Mouse (Mus musculus) liver, adult 2 months (tissue): ENCODE results near the gene Vti1a. TPM values are rescaled to one million over a fixed set of nuclear protein-coding genes. Genes with fewer than 3 reads are reported as not detected.

Experiments
- DNase-seq: peaks from one replicate; pipeline ENCODE4 v3.0.0-alpha.2; 2011; ENCODE audit warnings: low read depth, low spot score; ENCODE audit errors: extremely low read depth
- H3K27ac ChIP-seq: fragments of 200-500 bp; replicated peaks from 2 replicates; pipeline ENCODE4 v1.5.1; 2012; ENCODE audit warnings: low read depth, mild to moderate bottlenecking, control low read depth, inconsistent platforms, low read length; ENCODE audit not compliant: insufficient read depth
- H3K27me3 ChIP-seq: fragments of 200-500 bp; 2 replicates; pipeline ENCODE4 v1.6.1; 2012; ENCODE audit warnings: mild to moderate bottlenecking, moderate library complexity, low read length, inconsistent platforms; ENCODE audit not compliant: control insufficient read depth, insufficient read depth
- H3K36me3 ChIP-seq: fragments of 200-500 bp; 2 replicates; pipeline ENCODE4 v1.6.1; 2012; ENCODE audit warnings: low read length, inconsistent platforms; ENCODE audit not compliant: control insufficient read depth, insufficient read depth
- H3K4me1 ChIP-seq: fragments of 200-500 bp; 2 replicates; pipeline ENCODE4 v1.6.1; 2011; ENCODE audit warnings: low read length; ENCODE audit not compliant: control insufficient read depth, insufficient read depth
- H3K4me3 ChIP-seq: fragments of 200-500 bp; 2 replicates; pipeline ENCODE4 v1.5.1; 2011; ENCODE audit warnings: low read depth, mild to moderate bottlenecking, control low read depth, low read length, moderate library complexity; ENCODE audit not compliant: insufficient read depth
- H3K79me2 ChIP-seq: fragments of 200-500 bp; 2 replicates; pipeline ENCODE4 v1.6.1; 2012; ENCODE audit warnings: inconsistent platforms, mild to moderate bottlenecking, low read length, moderate library complexity; ENCODE audit not compliant: control insufficient read depth, insufficient read depth
- H3K9ac ChIP-seq: fragments of 200-500 bp; 2 replicates; pipeline ENCODE4 v1.6.1; 2012; ENCODE audit warnings: low read depth, mild to moderate bottlenecking, control low read depth, inconsistent platforms, low read length
- CTCF ChIP-seq: fragments of 200-500 bp; IDR thresholded peaks from 2 replicates; pipeline ENCODE4 v1.5.1; 2011; ENCODE audit warnings: low read depth, low read length, control low read depth
- POLR2A ChIP-seq: fragments of 200-500 bp; IDR thresholded peaks from 2 replicates; pipeline ENCODE4 v1.6.1; 2011; ENCODE audit warnings: low read length, control low read depth; ENCODE audit not compliant: insufficient read depth; ENCODE audit errors: extremely low read depth
- whole genome bisulfite sequencing: fragments of 180-500 bp; shearing (Covaris S2); methylation state at CpG from one replicate; pipeline ENCODE4 v1.1.7; 2018; 5-methylcytosine and 5-hydroxymethylcytosine counted together
- polyA plus RNA-seq: library from polyadenylated mRNA; depleted of rRNA; stranded (reverse); fragments of >200 nt; gene quantifications from 2 replicates; pipeline ENCODE4 v1.2.3, GENCODE M21; 2012
- total RNA-seq: library from RNA; depleted of rRNA; stranded (reverse); fragments of >200 nt; gene quantifications from 2 replicates; pipeline ENCODE4 v1.2.3, GENCODE M21; 2014

Gene Vti1a
- total and polyA plus RNA-seq, 2 experiments = 6.1 to 14.8 TPM

- DNase-seq = peak; percentile 45
- no peaks in the 10 kb centered on the region for H3K4me1 ChIP-seq
- H3K4me3 ChIP-seq = no peak overlapping the region
- H3K27me3 ChIP-seq = no peaks in the 10 kb centered on the region
- no peak overlapping the region for H3K9ac ChIP-seq
- no peak overlapping the region for H3K27ac ChIP-seq
- 43% methylated on average over 4 of the region's 4 CpGs for WGBS
- no peak for TF ChIP-seq CTCF
- H3K36me3 ChIP-seq = no peaks in the 10 kb centered on the region
- no peaks in the 10 kb centered on the region for H3K79me2 ChIP-seq
These were observed 147.6 kb downstream of the Vti1a start for GRCm38 (mm10) chr19:55463670-55464069.

GRCm38 (mm10) chr19:55469301-55470051 lies 153.4 kb downstream of the Vti1a start:
- Histone ChIP-seq H3K27me3 (no peaks in the 10 kb centered on the region), H3K79me2 (no peaks in the 10 kb centered on the region), H3K27ac (no peak overlapping the region), H3K36me3 (no peaks in the 10 kb centered on the region), H3K4me1 (peaks cover 3% of the 10 kb centered on the region; the same call in 1 of the 2 replicates), H3K4me3 (no peak overlapping the region), H3K9ac (no peak overlapping the region)
- 36% methylated on average over 21 of the region's 21 CpGs for WGBS
- peak; percentile 74 for DNase-seq
- TF ChIP-seq CTCF (no peak), POLR2A (no peak)

DNA sequence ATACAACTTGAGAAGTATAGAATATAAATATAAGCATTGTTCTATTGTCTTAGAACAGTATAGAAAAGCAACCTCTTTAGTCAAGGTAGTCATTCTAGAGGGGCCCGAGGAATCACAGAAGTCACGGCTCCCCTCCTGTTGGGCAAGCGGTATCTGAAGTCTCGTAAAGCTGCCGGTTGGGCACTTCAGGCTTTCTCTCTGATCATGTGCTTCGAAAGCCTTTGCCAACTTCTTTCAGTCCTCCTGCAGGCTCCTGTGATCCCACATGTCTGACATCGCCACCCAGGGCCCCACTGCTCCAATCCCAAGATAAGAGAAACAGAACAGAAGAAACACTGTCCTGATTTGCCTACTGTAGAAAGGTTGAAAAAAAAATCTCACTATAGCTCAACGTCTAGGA lies 156.5 kb downstream of the Vti1a start:
- no peak overlapping the region for H3K9ac ChIP-seq
- no peak overlapping the region for H3K4me3 ChIP-seq
- WGBS = 94% methylated on average over 8 of the region's 8 CpGs

GRCm38 (mm10) chr19:55474225-55474624 lies 158.1 kb downstream of the Vti1a start:
- Histone ChIP-seq H3K36me3 (no peaks in the 10 kb centered on the region), H3K4me1 (peaks cover 2% of the 10 kb centered on the region; the same call in 1 of the 2 replicates), H3K27me3 (no peaks in the 10 kb centered on the region), H3K79me2 (no peaks in the 10 kb centered on the region), H3K4me3 (no peak overlapping the region), H3K9ac (no peak overlapping the region), H3K27ac (no peak overlapping the region)
- WGBS = 81% methylated on average over 6 of the region's 6 CpGs
- TF ChIP-seq POLR2A = no peak
- no peak for DNase-seq

More for the DNA sequence above, 156.5 kb downstream of the Vti1a start:
- Histone ChIP-seq H3K4me1 (peaks cover 3% of the 10 kb centered on the region; the same call in 1 of the 2 replicates), H3K27me3 (no peaks in the 10 kb centered on the region), H3K36me3 (no peaks in the 10 kb centered on the region), H3K27ac (no peak overlapping the region), H3K79me2 (no peaks in the 10 kb centered on the region)
- no peak for DNase-seq
- TF ChIP-seq POLR2A (no peak), CTCF (no peak)

DNA sequence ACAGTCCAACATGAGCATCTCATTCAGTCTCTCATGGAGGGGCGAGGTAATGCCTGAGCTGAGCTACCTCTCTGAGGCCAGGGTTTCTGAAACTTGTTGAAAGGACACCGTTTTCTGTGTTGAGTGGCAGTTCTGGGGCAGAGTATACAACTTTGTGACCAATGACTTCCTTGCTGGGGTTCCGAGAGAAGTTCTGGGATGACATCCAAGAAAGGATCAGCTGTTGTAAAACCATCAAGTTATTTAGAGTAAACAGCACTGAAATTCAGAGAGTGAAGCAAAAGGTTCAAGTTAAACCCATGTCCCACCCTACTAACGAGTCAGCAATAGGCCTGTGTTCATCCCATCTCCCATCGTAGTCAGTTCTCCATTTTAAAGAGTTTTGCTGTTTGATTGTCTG lies 164.4 kb downstream of the Vti1a start:
- H3K9ac ChIP-seq = no peak overlapping the region
- DNase-seq = peak; percentile 64
- H3K4me3 ChIP-seq = no peak overlapping the region
- H3K4me1 ChIP-seq = peaks cover 8% of the 10 kb centered on the region
- H3K36me3 ChIP-seq = no peaks in the 10 kb centered on the region
- no peaks in the 10 kb centered on the region for H3K79me2 ChIP-seq
- no peak overlapping the region for H3K27ac ChIP-seq
- 44% methylated on average over 5 of the region's 5 CpGs for WGBS
- no peak for TF ChIP-seq CTCF
- no peak for TF ChIP-seq POLR2A
- H3K27me3 ChIP-seq = no peaks in the 10 kb centered on the region

DNA sequence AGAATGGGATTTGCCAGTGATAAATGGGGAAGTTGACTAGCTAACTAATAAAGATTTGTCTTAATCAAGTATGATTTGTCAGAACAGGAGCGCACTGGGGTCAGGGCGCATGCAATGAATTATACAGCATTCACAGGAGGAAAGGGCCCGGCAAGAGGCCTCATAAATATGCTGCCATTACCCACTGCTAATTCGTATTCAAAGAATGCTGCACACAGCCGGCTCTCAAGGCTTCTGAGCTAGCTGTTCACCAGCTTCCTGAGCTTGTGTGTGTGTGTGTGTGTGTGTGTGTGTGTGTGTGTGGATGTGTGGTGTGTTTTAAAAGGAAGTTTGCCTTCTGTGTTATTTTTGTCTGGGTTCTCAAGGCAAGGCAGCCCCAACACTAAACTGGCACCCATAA lies 165.2 kb downstream of the Vti1a start:
- 62% methylated on average over 5 of the region's 5 CpGs for WGBS
- TF ChIP-seq POLR2A (no peak), CTCF (no peak)
- peaks cover 8% of the 10 kb centered on the region for H3K4me1 ChIP-seq
- no peaks in the 10 kb centered on the region for H3K27me3 ChIP-seq
- H3K9ac ChIP-seq = no peak overlapping the region
- no peak overlapping the region for H3K27ac ChIP-seq
- no peak overlapping the region for H3K4me3 ChIP-seq
- no peak for DNase-seq
- no peaks in the 10 kb centered on the region for H3K36me3 ChIP-seq
- no peaks in the 10 kb centered on the region for H3K79me2 ChIP-seq
